In the genomic region with DNA sequence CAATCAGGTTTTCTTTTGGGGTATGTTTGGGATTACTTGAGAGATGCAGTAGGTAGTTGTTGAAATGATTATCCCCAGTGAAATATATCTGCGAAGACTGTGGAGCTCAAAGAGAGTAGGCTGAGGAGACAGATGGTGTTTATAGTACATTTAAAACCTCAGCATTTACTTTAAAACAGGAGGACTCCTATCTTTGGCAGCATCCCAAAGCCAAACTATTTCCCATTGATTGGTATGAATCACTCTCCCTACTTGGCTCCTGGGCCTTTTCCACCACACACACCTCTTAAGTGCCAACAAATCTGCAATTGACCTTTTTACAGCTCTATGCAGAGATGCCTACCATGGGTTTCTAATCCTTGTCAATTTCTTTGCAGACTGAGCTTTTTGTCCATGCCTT, we compare ENCODE assay signal across 14 mouse cellular contexts.
DNase-seq lines count a peak whose midpoint lies in the region; ATAC-seq lines count a peak whose summit lies in the region.
"Had no signal": no experiment of that assay in that cellular context is flagged by ENCODE, and none has a peak within 500 bp of the region (broad histone marks: within the 10 kb centered on the region; RNA-seq: fewer than 3 reads in every experiment).

No protein-coding gene starts in this region.

- no peaks in the 10 kb centered on the region for H3K36me3 ChIP-seq in embryonic facial prominence, embryonic 14.5 days (ENCODE audit: control insufficient read depth, insufficient read depth, low read length)
- H3K36me3 ChIP-seq in embryonic facial prominence, embryonic 10.5 days (replicated peaks), result no peaks in the 10 kb centered on the region
- no peaks in the 10 kb centered on the region for H3K36me3 ChIP-seq in midbrain, embryonic 11.5 days (ENCODE audit: control insufficient read depth, insufficient read depth, low read length)
- H3K36me3 ChIP-seq in midbrain, embryonic 14.5 days (ENCODE audit: control insufficient read depth, insufficient read depth, low read length), result no peaks in the 10 kb centered on the region
- H3K36me3 ChIP-seq in intestine, embryonic 15.5 days, result no peaks in the 10 kb centered on the region
- H3K36me3 ChIP-seq: midbrain, embryonic 12.5 days; neural tube, embryonic 15.5 days had no signal

- DNase-seq in embryonic facial prominence, embryonic 14.5 days (ENCODE audit: low spot score), result peak; percentile 59
- no peak for DNase-seq in embryonic facial prominence, embryonic 10.5 days (ENCODE audit: low spot score)
- DNase-seq in midbrain, embryonic 11.5 days (ENCODE audit: low spot score, missing footprints), result peak; percentile 82
- no peak for DNase-seq in midbrain, embryonic 14.5 days
- DNase-seq in right cerebral cortex, postnatal 25 days, result peak; percentile 14
- DNase-seq in adrenal gland, adult 18-20 months (ENCODE audit: low spot score in 2 of 2), result no peak
- no peak for DNase-seq in gastrocnemius, postnatal 10 days
- DNase-seq: adrenal gland, postnatal 10 days; kidney, adult 8-10 months; thymus, adult 18-20 months had no signal

- no peaks in the 10 kb centered on the region for H3K4me1 ChIP-seq in embryonic facial prominence, embryonic 14.5 days (ENCODE audit: control insufficient read depth, insufficient read depth, low read length)
- H3K4me1 ChIP-seq in embryonic facial prominence, embryonic 10.5 days, result no peaks in the 10 kb centered on the region
- no peaks in the 10 kb centered on the region for H3K4me1 ChIP-seq in midbrain, embryonic 11.5 days (ENCODE audit: control insufficient read depth, insufficient read depth, low read length)
- no peaks in the 10 kb centered on the region for H3K4me1 ChIP-seq in midbrain, embryonic 14.5 days (ENCODE audit: control insufficient read depth, insufficient read depth, low read length)
- H3K4me1 ChIP-seq in intestine, embryonic 15.5 days (replicated peaks), result 0 out of 2 replicates have a peak, but pooled peaks cover 2% of the 10 kb centered on the region
- H3K4me1 ChIP-seq: midbrain, embryonic 12.5 days had no signal

- 47% methylated on average over 1 of the region's 1 CpGs for whole genome bisulfite sequencing in embryonic facial prominence, embryonic 14.5 days
- WGBS in embryonic facial prominence, embryonic 10.5 days, result 96% methylated on average over 1 of the region's 1 CpGs
- 97% methylated on average over 1 of the region's 1 CpGs for WGBS in midbrain, embryonic 11.5 days
- 96% methylated on average over 1 of the region's 1 CpGs for WGBS in midbrain, embryonic 14.5 days
- 42% methylated on average over 1 of the region's 1 CpGs for WGBS in intestine, embryonic 15.5 days

- no peaks in the 10 kb centered on the region for H3K27me3 ChIP-seq in embryonic facial prominence, embryonic 14.5 days (replicated peaks; ENCODE audit: control insufficient read depth, insufficient read depth, low read length)
- no peaks in the 10 kb centered on the region for H3K27me3 ChIP-seq in embryonic facial prominence, embryonic 10.5 days (replicated peaks; ENCODE audit: low read depth, poor library complexity, severe bottlenecking)
- H3K27me3 ChIP-seq in midbrain, embryonic 11.5 days (ENCODE audit: control insufficient read depth, insufficient read depth, low read length), result no peaks in the 10 kb centered on the region
- H3K27me3 ChIP-seq in midbrain, embryonic 14.5 days (ENCODE audit: control insufficient read depth, insufficient read depth, low read length), result no peaks in the 10 kb centered on the region
- no peaks in the 10 kb centered on the region for H3K27me3 ChIP-seq in intestine, embryonic 15.5 days (replicated peaks)
- H3K27me3 ChIP-seq: midbrain, embryonic 12.5 days; neural tube, embryonic 15.5 days had no signal

- no peaks in the 10 kb centered on the region for H3K9me3 ChIP-seq in embryonic facial prominence, embryonic 14.5 days (ENCODE audit: control insufficient read depth, low read length)
- H3K9me3 ChIP-seq in embryonic facial prominence, embryonic 10.5 days, result no peaks in the 10 kb centered on the region
- no peaks in the 10 kb centered on the region for H3K9me3 ChIP-seq in midbrain, embryonic 11.5 days (ENCODE audit: control insufficient read depth, low read length)
- H3K9me3 ChIP-seq in midbrain, embryonic 14.5 days (ENCODE audit: control insufficient read depth, low read length), result no peaks in the 10 kb centered on the region
- no peaks in the 10 kb centered on the region for H3K9me3 ChIP-seq in intestine, embryonic 15.5 days
- H3K9me3 ChIP-seq: midbrain, embryonic 12.5 days; neural tube, embryonic 15.5 days had no signal

- H3K4me3 ChIP-seq in embryonic facial prominence, embryonic 14.5 days (ENCODE audit: low read depth, low read length), result no peak overlapping the region
- no peak overlapping the region for H3K4me3 ChIP-seq in embryonic facial prominence, embryonic 10.5 days
- H3K4me3 ChIP-seq in midbrain, embryonic 11.5 days (ENCODE audit: low read depth, low read length), result no peak overlapping the region
- no peak overlapping the region for H3K4me3 ChIP-seq in midbrain, embryonic 14.5 days (replicated peaks; ENCODE audit: low read depth, low read length)
- H3K4me3 ChIP-seq in intestine, embryonic 15.5 days (replicated peaks), result no peak overlapping the region
- H3K4me3 ChIP-seq: midbrain, embryonic 12.5 days; neural tube, embryonic 15.5 days had no signal

- ATAC-seq in embryonic facial prominence, embryonic 14.5 days (ENCODE audit: low read depth), result no peak
- no peak for ATAC-seq in midbrain, embryonic 11.5 days (ENCODE audit: low FRiP score)
- ATAC-seq in midbrain, embryonic 14.5 days (ENCODE audit: low FRiP score, low TSS enrichment), result no peak
- no peak for ATAC-seq in intestine, embryonic 15.5 days
- ATAC-seq: lung, postnatal 0 days had no signal

- no peak overlapping the region for H3K27ac ChIP-seq in embryonic facial prominence, embryonic 14.5 days (replicated peaks; ENCODE audit: low read depth, low read length)
- no peak overlapping the region for H3K27ac ChIP-seq in embryonic facial prominence, embryonic 10.5 days (replicated peaks)
- H3K27ac ChIP-seq in midbrain, embryonic 11.5 days (ENCODE audit: low read depth, low read length), result no peak overlapping the region
- no peak overlapping the region for H3K27ac ChIP-seq in midbrain, embryonic 14.5 days (replicated peaks; ENCODE audit: low read depth, low read length)
- H3K27ac ChIP-seq in intestine, embryonic 15.5 days, result 0 out of 2 replicates have a peak overlapping the region, but pooled peaks have one; percentile 32
- H3K27ac ChIP-seq: midbrain, embryonic 12.5 days; neural tube, embryonic 15.5 days had no signal

- H3K9ac ChIP-seq in embryonic facial prominence, embryonic 14.5 days (ENCODE audit: low read depth, low read length), result no peak overlapping the region
- H3K9ac ChIP-seq in midbrain, embryonic 11.5 days (ENCODE audit: low read length), result no peak overlapping the region
- no peak overlapping the region for H3K9ac ChIP-seq in midbrain, embryonic 14.5 days (replicated peaks; ENCODE audit: low read length)
- H3K9ac ChIP-seq in intestine, embryonic 15.5 days, result no peak overlapping the region
- H3K9ac ChIP-seq: midbrain, embryonic 12.5 days; neural tube, embryonic 15.5 days had no signal

- no peak overlapping the region for H3K4me2 ChIP-seq in embryonic facial prominence, embryonic 14.5 days (ENCODE audit: low read depth, low read length)
- no peak overlapping the region for H3K4me2 ChIP-seq in midbrain, embryonic 11.5 days
- no peak overlapping the region for H3K4me2 ChIP-seq in midbrain, embryonic 14.5 days (ENCODE audit: low read length)
- no peak overlapping the region for H3K4me2 ChIP-seq in intestine, embryonic 15.5 days (replicated peaks)
- H3K4me2 ChIP-seq: midbrain, embryonic 12.5 days; neural tube, embryonic 15.5 days had no signal

Comparison
In these comparisons a context has a peak if more than half of its experiments do, and no peak if none do; other contexts are left out.
1. DNase-seq: peak in embryonic facial prominence, embryonic 14.5 days (single experiment), midbrain, embryonic 11.5 days (single experiment) and right cerebral cortex, postnatal 25 days (single experiment); none in embryonic facial prominence, embryonic 10.5 days (single experiment), midbrain, embryonic 14.5 days (single experiment), adrenal gland, adult 18-20 months (0 of 2) and gastrocnemius, postnatal 10 days (single experiment).